Mouse (Mus musculus): ENCODE results near the gene Il12rb1. TPM values are rescaled to one million over a fixed set of nuclear protein-coding genes. Genes with fewer than 3 reads are reported as not detected.

Gene Il12rb1
- polyA plus RNA-seq, 1 experiment from 2014 or later: 0.23 TPM

GRCm38 (mm10) chr8:70839408-70840351, 31.4 kb downstream of the Il12rb1 start, which contains the start of gene Arrdc2:
Arrdc2 (minus strand) TSS chr8:70839720.
- H3K27ac ChIP-seq (ENCODE audit: low read length): peak within 1 kb of the TSS; percentile 95
- H3K27me3 ChIP-seq (ENCODE audit: control insufficient read depth, insufficient read depth, low read length): no peaks in the 10 kb centered on the region
- no peaks in the 10 kb centered on the region for H3K9me3 ChIP-seq (replicated peaks; ENCODE audit: control insufficient read depth, low read length)
- H3K36me3 ChIP-seq (ENCODE audit: control insufficient read depth, insufficient read depth, low read length): 0 out of 2 replicates have a peak, but pooled peaks cover 4% of the 10 kb centered on the region
- peak; percentile 97 for ATAC-seq (ENCODE audit: insufficient read depth, low FRiP score)
- WGBS: 2% methylated on average over 55 of the region's 55 CpGs
- peak within 1 kb of the TSS; percentile 66 for H3K4me2 ChIP-seq (ENCODE audit: low read depth, low read length)
- H3K4me3 ChIP-seq (replicated peaks; ENCODE audit: low read length): peak within 1 kb of the TSS; percentile 66
- peaks cover 29% of the 10 kb centered on the region for H3K4me1 ChIP-seq (ENCODE audit: control insufficient read depth, insufficient read depth, low read length)
- peak within 1 kb of the TSS; percentile 82 for H3K9ac ChIP-seq (ENCODE audit: low read length)

DNA sequence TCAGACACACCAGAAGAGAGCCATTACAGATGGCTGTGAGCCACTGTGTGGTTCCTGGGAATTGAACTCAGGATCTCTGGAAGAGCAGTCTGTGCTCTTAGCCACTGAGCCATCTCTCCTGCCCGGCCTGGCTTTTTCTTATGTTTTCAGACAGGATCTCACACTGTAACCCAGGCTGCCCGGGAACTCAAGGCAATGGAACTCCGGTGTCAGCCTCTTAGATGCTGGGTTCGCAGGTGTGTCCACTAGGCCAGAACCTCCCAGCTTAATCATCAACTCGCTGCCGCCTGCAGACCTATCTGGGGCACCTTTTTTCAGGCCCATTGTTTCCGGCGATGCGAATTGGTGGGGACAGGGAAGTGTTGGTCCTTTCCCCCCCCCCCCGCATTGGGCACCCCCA, 32.3 kb downstream of the Il12rb1 start:
- Histone ChIP-seq H3K36me3 (ENCODE audit: control insufficient read depth, insufficient read depth, low read length) (0 out of 2 replicates have a peak, but pooled peaks cover 4% of the 10 kb centered on the region), H3K9ac (ENCODE audit: low read length) (peak overlapping the region; percentile 65; the same call in 1 of the 2 replicates), H3K27me3 (ENCODE audit: control insufficient read depth, insufficient read depth, low read length) (no peaks in the 10 kb centered on the region), H3K4me2 (ENCODE audit: low read depth, low read length) (no peak overlapping the region), H3K27ac (ENCODE audit: low read length) (peak overlapping the region; percentile 95), H3K4me1 (ENCODE audit: control insufficient read depth, insufficient read depth, low read length) (peaks cover 29% of the 10 kb centered on the region), H3K9me3 (replicated peaks; ENCODE audit: control insufficient read depth, low read length) (no peaks in the 10 kb centered on the region), H3K4me3 (replicated peaks; ENCODE audit: low read length) (no peak overlapping the region)
- 39% methylated on average over 10 of the region's 10 CpGs for WGBS
- ATAC-seq (ENCODE audit: insufficient read depth, low FRiP score): no peak

- Histone ChIP-seq H3K36me3 (ENCODE audit: control insufficient read depth, insufficient read depth, low read length) (no peaks in the 10 kb centered on the region), H3K27me3 (ENCODE audit: control insufficient read depth, insufficient read depth, low read length) (no peaks in the 10 kb centered on the region), H3K4me1 (ENCODE audit: control insufficient read depth, insufficient read depth, low read length) (peaks cover 29% of the 10 kb centered on the region), H3K9ac (ENCODE audit: low read length) (peak overlapping the region; percentile 65), H3K9me3 (replicated peaks; ENCODE audit: control insufficient read depth, low read length) (no peaks in the 10 kb centered on the region), H3K4me3 (replicated peaks; ENCODE audit: low read length) (no peak overlapping the region), H3K4me2 (ENCODE audit: low read depth, low read length) (peak overlapping the region; percentile 40), H3K27ac (ENCODE audit: low read length) (peak overlapping the region; percentile 95)
- 25% methylated on average over 22 of the region's 22 CpGs for WGBS
- no peak for ATAC-seq (ENCODE audit: insufficient read depth, low FRiP score)
Observed at GRCm38 (mm10) chr8:70841147-70842072, 33.2 kb downstream of the Il12rb1 start.

DNA sequence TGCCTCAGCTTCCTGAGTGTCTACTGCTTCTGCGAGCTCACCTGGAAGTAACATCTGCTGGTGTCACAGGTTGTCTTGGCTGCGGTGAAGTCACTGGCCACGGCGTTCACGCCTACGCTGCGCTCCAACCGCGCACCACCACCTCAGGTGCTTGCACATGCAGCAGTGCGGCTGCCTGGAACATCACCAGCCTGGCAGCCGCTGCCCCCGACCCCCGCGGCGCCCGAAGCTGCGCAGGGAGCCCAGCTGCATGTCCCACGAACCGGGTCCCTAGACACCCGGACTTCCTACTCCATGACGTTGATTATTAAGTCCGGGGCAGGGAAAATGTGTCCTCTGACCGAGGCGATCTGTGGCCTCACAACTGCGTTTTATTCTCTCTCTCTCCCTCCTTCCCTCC, 34.2 kb downstream of the Il12rb1 start:
- no peak for ATAC-seq (ENCODE audit: insufficient read depth, low FRiP score)
- no peak overlapping the region for H3K4me2 ChIP-seq (ENCODE audit: low read depth, low read length)

GRCm38 (mm10) chr8:70843214-70843773, 35.0 kb downstream of the Il12rb1 start:
- H3K4me1 ChIP-seq (ENCODE audit: control insufficient read depth, insufficient read depth, low read length): peaks cover 28% of the 10 kb centered on the region
- WGBS: 78% methylated on average over 5 of the region's 5 CpGs
- no peak for ATAC-seq (ENCODE audit: insufficient read depth, low FRiP score)
- H3K27ac ChIP-seq (ENCODE audit: low read length): no peak overlapping the region
- H3K9ac ChIP-seq (ENCODE audit: low read length): no peak overlapping the region; the same call in 1 of the 2 replicates
- H3K9me3 ChIP-seq (replicated peaks; ENCODE audit: control insufficient read depth, low read length): no peaks in the 10 kb centered on the region
- H3K36me3 ChIP-seq (ENCODE audit: control insufficient read depth, insufficient read depth, low read length): no peaks in the 10 kb centered on the region
- H3K4me3 ChIP-seq (replicated peaks; ENCODE audit: low read length): no peak overlapping the region
- H3K27me3 ChIP-seq (ENCODE audit: control insufficient read depth, insufficient read depth, low read length): no peaks in the 10 kb centered on the region
- H3K4me2 ChIP-seq (ENCODE audit: low read depth, low read length): no peak overlapping the region

More for the DNA sequence above, 34.2 kb downstream of the Il12rb1 start:
- WGBS: 73% methylated on average over 25 of the region's 25 CpGs
- Histone ChIP-seq H3K27me3 (ENCODE audit: control insufficient read depth, insufficient read depth, low read length) (no peaks in the 10 kb centered on the region), H3K4me3 (replicated peaks; ENCODE audit: low read length) (no peak overlapping the region), H3K9me3 (replicated peaks; ENCODE audit: control insufficient read depth, low read length) (no peaks in the 10 kb centered on the region), H3K27ac (ENCODE audit: low read length) (no peak overlapping the region), H3K9ac (ENCODE audit: low read length) (no peak overlapping the region), H3K4me1 (ENCODE audit: control insufficient read depth, insufficient read depth, low read length) (peaks cover 29% of the 10 kb centered on the region), H3K36me3 (ENCODE audit: control insufficient read depth, insufficient read depth, low read length) (no peaks in the 10 kb centered on the region)

- H3K4me3 ChIP-seq (replicated peaks; ENCODE audit: low read length): no peak overlapping the region
- 84% methylated on average over 8 of the region's 8 CpGs for WGBS
- H3K27ac ChIP-seq (ENCODE audit: low read length): no peak overlapping the region
- ATAC-seq (ENCODE audit: insufficient read depth, low FRiP score): no peak
- H3K27me3 ChIP-seq (ENCODE audit: control insufficient read depth, insufficient read depth, low read length): no peaks in the 10 kb centered on the region
- H3K9ac ChIP-seq (ENCODE audit: low read length): no peak overlapping the region
- H3K4me2 ChIP-seq (ENCODE audit: low read depth, low read length): no peak overlapping the region
- H3K36me3 ChIP-seq (ENCODE audit: control insufficient read depth, insufficient read depth, low read length): no peaks in the 10 kb centered on the region
- H3K4me1 ChIP-seq (ENCODE audit: control insufficient read depth, insufficient read depth, low read length): peaks cover 22% of the 10 kb centered on the region
- H3K9me3 ChIP-seq (replicated peaks; ENCODE audit: control insufficient read depth, low read length): no peaks in the 10 kb centered on the region
Observed at GRCm38 (mm10) chr8:70843941-70844340, 35.7 kb downstream of the Il12rb1 start.

DNA sequence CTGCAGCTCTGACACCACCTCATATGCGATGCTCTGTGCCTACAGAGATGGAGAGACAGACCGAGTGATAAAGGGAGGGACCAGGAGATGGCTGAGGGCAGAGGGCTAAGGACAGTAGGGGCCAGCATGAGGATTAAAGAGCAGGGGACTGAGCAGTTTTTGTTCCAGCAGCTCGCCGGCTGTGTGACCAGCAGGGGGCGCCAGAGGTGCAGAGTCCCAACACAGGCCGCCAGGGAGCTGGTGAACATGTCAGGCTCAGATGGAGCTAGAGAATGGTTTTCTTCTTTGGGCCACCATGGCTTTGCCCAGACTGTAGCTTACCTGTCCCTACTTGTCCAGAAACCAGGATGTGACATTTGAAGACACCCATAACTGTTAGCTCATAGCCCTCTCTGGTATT, 36.3 kb downstream of the Il12rb1 start:
- ATAC-seq (ENCODE audit: insufficient read depth, low FRiP score): no peak
- under 1% methylated on average over 6 of the region's 6 CpGs for WGBS
- Histone ChIP-seq H3K4me3 (replicated peaks; ENCODE audit: low read length) (no peak overlapping the region), H3K9me3 (replicated peaks; ENCODE audit: control insufficient read depth, low read length) (no peaks in the 10 kb centered on the region), H3K9ac (ENCODE audit: low read length) (peak overlapping the region; percentile 49), H3K36me3 (ENCODE audit: control insufficient read depth, insufficient read depth, low read length) (no peaks in the 10 kb centered on the region), H3K4me1 (ENCODE audit: control insufficient read depth, insufficient read depth, low read length) (peaks cover 20% of the 10 kb centered on the region), H3K27ac (ENCODE audit: low read length) (no peak overlapping the region), H3K27me3 (ENCODE audit: control insufficient read depth, insufficient read depth, low read length) (no peaks in the 10 kb centered on the region), H3K4me2 (ENCODE audit: low read depth, low read length) (no peak overlapping the region)

DNA sequence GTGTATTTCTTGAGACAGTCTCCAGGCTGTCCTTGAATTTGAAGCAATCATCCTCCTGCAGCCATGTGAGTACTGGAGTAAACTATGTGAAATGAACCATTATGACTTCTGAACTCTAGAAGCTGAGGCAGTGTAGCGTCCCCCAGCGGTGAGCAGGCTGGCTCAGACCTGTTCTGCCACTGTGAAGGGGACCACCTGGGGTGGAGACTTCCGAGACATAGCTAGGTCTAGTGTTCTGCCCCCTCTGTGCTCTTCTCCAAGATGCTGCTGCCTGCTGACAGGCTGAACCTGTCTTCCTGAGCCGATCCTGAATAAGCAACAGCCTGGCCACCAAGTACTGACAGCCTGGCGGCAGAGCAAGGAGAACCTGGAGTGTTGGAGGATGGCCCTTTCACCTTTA, 36.9 kb downstream of the Il12rb1 start:
- Histone ChIP-seq H3K9me3 (replicated peaks; ENCODE audit: control insufficient read depth, low read length) (no peaks in the 10 kb centered on the region), H3K4me2 (ENCODE audit: low read depth, low read length) (no peak overlapping the region), H3K9ac (ENCODE audit: low read length) (no peak overlapping the region), H3K4me3 (replicated peaks; ENCODE audit: low read length) (no peak overlapping the region), H3K27ac (ENCODE audit: low read length) (no peak overlapping the region), H3K4me1 (ENCODE audit: control insufficient read depth, insufficient read depth, low read length) (peaks cover 18% of the 10 kb centered on the region), H3K36me3 (ENCODE audit: control insufficient read depth, insufficient read depth, low read length) (no peaks in the 10 kb centered on the region), H3K27me3 (ENCODE audit: control insufficient read depth, insufficient read depth, low read length) (no peaks in the 10 kb centered on the region)
- ATAC-seq (ENCODE audit: insufficient read depth, low FRiP score): no peak
- WGBS: 46% methylated on average over 5 of the region's 5 CpGs

Measured in stomach, embryonic 16.5 days (tissue).